Mouse (Mus musculus) megakaryocyte, embryonic 14.5 days (primary cell): ENCODE data around the gene Cachd1. TPM values are rescaled to one million over a fixed set of nuclear protein-coding genes. Genes with fewer than 3 reads are reported as not detected.

ENCODE experiments used
- H3K27me3 ChIP-seq: replicated peaks from 2 replicates; pipeline ENCODE3; 2012; ENCODE audit warnings: inconsistent platforms
- H3K36me3 ChIP-seq: replicated peaks from 2 replicates; pipeline ENCODE3; 2012; ENCODE audit warnings: low read length, inconsistent platforms, mixed read lengths
- H3K4me1 ChIP-seq: 2 replicates; pipeline ENCODE4 v1.6.1; 2012; ENCODE audit warnings: inconsistent platforms
- H3K4me3 ChIP-seq: replicated peaks from 2 replicates; pipeline ENCODE3; 2012; ENCODE audit warnings: moderate library complexity, mild to moderate bottlenecking, inconsistent platforms
- H3K9me3 ChIP-seq: 2 replicates; pipeline ENCODE4 v1.6.1; 2012; ENCODE audit warnings: inconsistent platforms
- FLI1 ChIP-seq: IDR thresholded peaks from 2 replicates; pipeline ENCODE4 v1.6.1; 2012; ENCODE audit warnings: low read length, inconsistent platforms, mixed read lengths
- GATA1 ChIP-seq: IDR thresholded peaks from 3 replicates; pipeline ENCODE4 v1.6.1; 2012; ENCODE audit warnings: mixed read lengths, low read length, inconsistent platforms, borderline replicate concordance
- polyA plus RNA-seq: library from polyadenylated mRNA; stranded (reverse); fragments of >175 nt; gene quantifications from 2 replicates; pipeline ENCODE4 v1.2.3, GENCODE M21; 2012; ENCODE audit warnings: low replicate concordance; ENCODE audit not compliant: insufficient read depth

Gene Cachd1
- polyA plus RNA-seq, 1 experiment, result 1.3 TPM

- TF ChIP-seq GATA1 (no peak), FLI1 (no peak)
- H3K36me3 ChIP-seq, result no peaks in the 10 kb centered on the region
- H3K9me3 ChIP-seq, result no peaks in the 10 kb centered on the region
- peaks cover 2% of the 10 kb centered on the region for H3K27me3 ChIP-seq
- no peak overlapping the region for H3K4me3 ChIP-seq
- H3K4me1 ChIP-seq, result no peaks in the 10 kb centered on the region
Observed at GRCm38 (mm10) chr4:100943689-100944088, 167.2 kb downstream of the Cachd1 start.

GRCm38 (mm10) chr4:100944276-100944675, 167.8 kb downstream of the Cachd1 start:
- Histone ChIP-seq H3K4me1 (no peaks in the 10 kb centered on the region), H3K36me3 (no peaks in the 10 kb centered on the region), H3K9me3 (no peaks in the 10 kb centered on the region), H3K27me3 (peaks cover 2% of the 10 kb centered on the region), H3K4me3 (no peak overlapping the region)
- TF ChIP-seq FLI1 (no peak), GATA1 (no peak)

- Histone ChIP-seq H3K27me3 (peaks cover 2% of the 10 kb centered on the region), H3K4me1 (no peaks in the 10 kb centered on the region), H3K9me3 (no peaks in the 10 kb centered on the region), H3K4me3 (no peak overlapping the region), H3K36me3 (no peaks in the 10 kb centered on the region)
- TF ChIP-seq FLI1, result no peak
- TF ChIP-seq GATA1, result no peak
Observed at GRCm38 (mm10) chr4:100945171-100945899, 168.9 kb downstream of the Cachd1 start.

- H3K27me3 ChIP-seq, result peaks cover 2% of the 10 kb centered on the region
- no peak overlapping the region for H3K4me3 ChIP-seq
- H3K36me3 ChIP-seq, result no peaks in the 10 kb centered on the region
- no peaks in the 10 kb centered on the region for H3K9me3 ChIP-seq
- H3K4me1 ChIP-seq, result no peaks in the 10 kb centered on the region
- TF ChIP-seq GATA1, result no peak
- TF ChIP-seq FLI1, result no peak
Observed at GRCm38 (mm10) chr4:100948494-100949425, 172.3 kb downstream of the Cachd1 start.

- H3K27me3 ChIP-seq, result peaks cover 2% of the 10 kb centered on the region
- H3K36me3 ChIP-seq, result no peaks in the 10 kb centered on the region
- TF ChIP-seq GATA1 (no peak), FLI1 (no peak)
- no peaks in the 10 kb centered on the region for H3K4me1 ChIP-seq
- H3K4me3 ChIP-seq, result no peak overlapping the region
- no peaks in the 10 kb centered on the region for H3K9me3 ChIP-seq
Observed at GRCm38 (mm10) chr4:100950316-100950715, 173.8 kb downstream of the Cachd1 start.

DNA sequence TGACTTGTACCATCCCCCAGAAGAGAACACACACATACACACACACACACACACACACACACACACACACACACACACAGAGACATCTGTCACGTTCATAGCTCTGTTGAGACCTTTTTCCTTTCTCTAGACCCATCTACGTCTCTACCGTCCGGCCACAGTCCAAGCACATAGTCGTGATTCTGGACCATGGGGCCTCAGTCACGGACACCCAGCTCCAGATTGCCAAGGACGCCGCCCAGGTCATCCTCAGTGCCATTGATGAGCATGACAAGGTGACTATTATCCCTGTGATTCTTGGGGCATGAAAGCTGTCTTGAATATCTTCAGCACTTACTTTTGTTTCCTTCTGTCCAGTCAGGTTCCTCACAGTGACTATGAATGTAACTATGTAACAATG, 175.4 kb downstream of the Cachd1 start:
- Histone ChIP-seq H3K9me3 (no peaks in the 10 kb centered on the region), H3K4me1 (no peaks in the 10 kb centered on the region), H3K4me3 (no peak overlapping the region), H3K27me3 (no peaks in the 10 kb centered on the region), H3K36me3 (no peaks in the 10 kb centered on the region)
- no peak for TF ChIP-seq GATA1
- no peak for TF ChIP-seq FLI1

DNA sequence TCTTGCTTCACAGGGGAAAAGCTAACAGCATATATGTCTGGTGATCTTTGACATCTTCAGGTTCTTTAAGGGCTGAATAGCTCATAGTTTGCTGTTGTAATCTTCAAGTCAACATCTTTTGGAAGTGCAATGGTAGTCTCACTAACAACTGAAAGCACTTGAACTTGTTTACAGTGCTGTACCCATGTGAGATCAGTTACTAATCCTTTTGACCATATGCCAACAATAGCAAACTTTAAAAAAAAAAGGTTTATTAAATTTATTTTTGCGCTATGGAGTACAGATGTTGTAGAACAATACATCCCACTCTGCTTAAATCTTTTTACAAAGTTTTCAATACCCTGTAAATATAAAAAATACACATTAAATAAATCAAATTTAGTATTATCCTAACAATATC, 186.9 kb downstream of the Cachd1 start:
- no peak overlapping the region for H3K4me3 ChIP-seq
- H3K9me3 ChIP-seq, result peaks cover 5% of the 10 kb centered on the region; the same call in 1 of the 2 replicates
- TF ChIP-seq FLI1, result no peak
- no peak for TF ChIP-seq GATA1
- H3K4me1 ChIP-seq, result no peaks in the 10 kb centered on the region
- no peaks in the 10 kb centered on the region for H3K27me3 ChIP-seq
- no peaks in the 10 kb centered on the region for H3K36me3 ChIP-seq

DNA sequence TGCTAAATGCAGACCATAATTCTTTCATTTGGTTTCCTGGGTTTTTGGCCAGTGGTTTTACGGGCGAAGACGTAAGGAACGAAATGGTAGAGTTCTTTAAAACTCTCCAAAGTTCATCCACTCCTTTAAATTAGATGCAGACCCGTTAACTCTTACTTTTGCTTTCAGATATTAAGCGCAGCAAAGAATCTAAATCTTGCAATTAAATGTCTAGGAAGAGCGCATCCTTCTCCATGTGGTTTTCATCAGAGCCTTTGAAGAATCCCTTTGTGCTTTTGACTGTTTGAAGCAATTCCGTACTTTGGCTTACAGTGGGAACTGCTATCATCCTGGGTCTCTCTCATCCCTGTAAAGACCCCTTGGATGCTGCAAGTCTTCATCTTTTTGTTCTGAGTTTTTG, 187.3 kb downstream of the Cachd1 start:
- TF ChIP-seq GATA1 (no peak), FLI1 (no peak)
- Histone ChIP-seq H3K4me1 (no peaks in the 10 kb centered on the region), H3K9me3 (peaks cover 5% of the 10 kb centered on the region; the same call in 1 of the 2 replicates), H3K36me3 (no peaks in the 10 kb centered on the region), H3K27me3 (no peaks in the 10 kb centered on the region), H3K4me3 (no peak overlapping the region)

DNA sequence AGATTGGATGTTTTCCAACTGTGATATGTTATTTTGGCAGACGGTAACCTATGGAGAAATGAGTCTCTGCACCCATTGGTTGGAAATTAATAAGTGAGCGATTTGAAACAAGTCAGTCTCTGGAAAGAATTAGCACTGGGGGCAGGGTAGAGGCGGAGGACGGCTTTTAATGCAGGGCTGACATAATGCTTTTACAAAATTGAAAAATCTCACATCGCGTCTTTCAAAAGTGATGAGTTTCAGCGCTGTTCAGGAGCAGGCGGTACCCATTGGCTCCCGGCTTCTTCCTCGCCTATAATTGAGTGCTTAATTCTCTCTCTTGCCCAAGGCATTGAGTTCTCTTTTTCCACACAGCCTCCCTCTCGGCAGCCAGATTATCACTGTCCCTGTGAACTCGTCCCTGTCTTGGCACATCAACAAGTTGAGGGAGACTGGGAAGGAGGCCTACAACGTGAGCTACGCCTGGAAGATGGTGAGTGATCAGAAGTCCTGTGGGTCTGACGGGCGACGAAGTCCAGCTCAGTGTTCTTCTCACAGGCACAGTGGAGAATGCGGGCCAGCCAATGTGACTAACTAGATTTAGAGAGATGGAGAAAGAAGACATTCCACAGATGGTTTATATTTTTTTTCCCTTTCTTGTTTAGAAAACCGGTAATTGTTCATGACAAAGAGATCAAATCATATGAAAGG, 191.4 kb downstream of the Cachd1 start:
- Histone ChIP-seq H3K9me3 (peaks cover 5% of the 10 kb centered on the region; the same call in 1 of the 2 replicates), H3K27me3 (no peaks in the 10 kb centered on the region), H3K4me3 (no peak overlapping the region), H3K4me1 (no peaks in the 10 kb centered on the region), H3K36me3 (no peaks in the 10 kb centered on the region)
- no peak for TF ChIP-seq FLI1
- TF ChIP-seq GATA1, result no peak
